Mouse (Mus musculus) cerebellum, postnatal 4 days (tissue): ENCODE measurements around the gene Olfr130.

Experiments
- DNase-seq, 2 experiments: peaks; one replicate each; pipeline ENCODE4 v3.0.0; 2022; ENCODE audit warnings: low spot score in 2 of 2, mixed read lengths in 1 of 2

Gene Olfr130

DNA sequence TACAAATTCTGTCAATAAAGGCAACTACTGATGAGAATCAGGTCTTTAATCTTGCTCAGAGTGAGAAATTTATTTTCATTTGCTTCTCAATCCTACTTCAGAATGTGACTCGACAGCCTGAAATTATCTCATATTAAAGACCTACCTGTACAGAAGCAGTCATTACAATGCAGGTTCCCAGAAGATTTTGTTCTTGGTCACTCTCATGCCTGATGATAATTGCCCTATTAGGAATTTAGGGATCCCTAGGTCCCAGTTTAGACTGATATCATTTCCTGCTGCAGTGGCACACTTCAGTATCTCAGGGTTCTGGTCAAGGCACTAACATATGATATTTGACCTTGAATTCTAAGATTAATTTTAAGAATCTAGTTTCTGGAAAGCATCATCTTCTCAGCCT, at the start of gene Olfr130:
Olfr130 (plus strand) TSS at position 301 of the 400 bp plus-strand sequence.
- no peak for DNase-seq

DNA sequence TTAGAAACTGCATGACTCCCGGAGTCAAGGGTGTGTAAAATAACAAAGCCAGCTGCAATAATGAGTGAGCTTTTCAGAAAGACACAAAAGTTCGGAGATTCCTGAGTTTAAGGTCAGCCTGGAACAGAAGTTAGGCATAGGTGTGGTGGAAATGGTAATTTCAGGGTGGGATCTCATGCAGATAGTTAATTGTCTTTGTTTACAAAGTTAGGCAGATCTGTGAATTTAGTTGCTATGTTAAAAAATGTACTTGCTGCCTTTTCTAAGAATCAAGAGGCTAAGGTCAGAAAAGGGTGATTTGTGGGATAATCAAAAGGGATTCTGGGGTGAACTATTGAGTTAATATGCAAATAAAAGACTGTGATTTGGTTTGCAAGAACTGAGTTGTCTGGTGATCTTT, 47.4 kb upstream of the Olfr130 start:
- DNase-seq: no peak

DNA sequence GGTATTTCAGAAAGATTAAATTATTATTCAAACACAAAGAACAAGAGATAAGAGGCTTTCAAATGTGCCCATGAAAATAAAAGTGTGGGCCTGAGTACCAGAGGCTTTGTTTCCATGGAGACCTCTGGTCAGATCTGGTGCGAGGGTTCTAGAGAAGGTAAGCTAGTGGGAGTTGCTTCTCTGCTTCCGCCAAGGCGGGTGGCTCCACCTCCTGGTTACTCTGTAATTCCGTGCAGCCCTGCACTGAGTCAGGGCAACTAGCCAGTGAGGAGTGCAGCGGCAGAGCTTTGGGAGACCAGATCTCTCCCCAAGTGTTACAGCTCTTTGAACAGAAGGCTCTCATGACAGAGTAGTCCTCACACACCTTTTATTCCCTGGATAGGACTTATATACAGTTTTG, 37.4 kb upstream of the Olfr130 start:
- no peak for DNase-seq

DNA sequence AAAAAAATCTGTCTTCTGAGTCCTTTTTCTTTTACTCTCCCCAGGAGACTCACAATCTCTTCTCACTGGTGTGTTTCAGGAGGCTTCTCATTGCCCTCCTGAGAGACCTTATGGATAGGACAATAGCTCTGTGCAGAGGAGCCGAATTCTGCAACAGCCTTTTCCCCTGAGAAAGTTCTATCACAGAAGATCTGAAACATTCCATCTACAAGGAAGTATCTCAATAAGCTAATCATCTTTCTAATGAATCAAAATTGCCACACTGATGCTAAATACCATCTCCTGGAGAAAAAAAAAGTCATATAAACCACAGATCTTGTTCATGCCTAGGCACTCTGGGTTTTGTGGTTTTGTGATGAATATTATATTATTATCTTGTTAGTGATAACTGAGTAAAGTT, 3.7 kb upstream of the Olfr130 start, which contains the start of gene Olfr129:
Olfr129 (minus strand) TSS at position 101 of the 400 bp plus-strand sequence.
- no peak for DNase-seq

DNA sequence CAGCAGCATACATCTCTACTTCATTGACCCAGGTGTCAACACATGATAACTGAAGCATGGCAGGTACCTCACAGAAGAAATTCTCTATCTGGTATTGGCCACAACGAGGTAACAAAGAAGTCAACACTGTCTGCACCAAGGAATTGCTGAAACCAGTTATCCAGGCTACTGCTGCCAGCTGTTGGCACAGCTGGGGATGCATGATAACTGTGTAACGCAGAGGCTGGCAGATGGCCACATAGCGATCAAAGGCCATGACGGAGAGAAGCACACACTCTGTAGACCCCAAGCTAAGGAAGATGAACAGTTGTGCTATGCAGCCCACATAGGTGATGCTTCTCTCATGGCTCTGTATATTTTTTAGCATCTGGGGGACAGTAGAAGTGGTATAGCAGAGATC, 18.6 kb downstream of the Olfr130 start:
- no peak for DNase-seq

DNA sequence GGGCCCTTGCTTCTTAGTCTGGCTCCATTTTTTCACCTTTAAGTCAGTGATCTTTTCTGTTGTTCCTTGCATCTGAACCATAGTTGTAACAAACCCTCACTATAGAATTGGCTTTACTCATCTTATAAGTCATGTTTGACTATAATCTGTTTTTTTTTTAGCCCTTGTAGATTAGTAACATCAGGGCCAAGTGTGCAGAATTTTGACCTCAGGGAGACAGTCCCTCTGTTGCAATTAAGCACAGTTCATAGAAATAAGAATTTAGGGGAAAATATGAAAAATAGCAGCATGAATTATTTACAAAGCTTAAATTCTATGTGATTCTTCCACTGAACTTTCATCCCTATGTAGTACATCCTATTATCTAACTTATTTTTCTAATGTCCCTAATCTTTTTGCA, 24.9 kb downstream of the Olfr130 start, which contains the start of gene Olfr131:
Olfr131 (minus strand) TSS at position 101 of the 400 bp plus-strand sequence.
- DNase-seq: no peak
